Mouse (Mus musculus) heart, embryonic 11.5 days (tissue): ENCODE results near the gene Cpt1a. TPM values are rescaled to one million over a fixed set of nuclear protein-coding genes. Genes with fewer than 3 reads are reported as not detected.
A peak's percentile ranks its signal among the peaks of the same experiment; 100 is the strongest.

ENCODE experiments used
- ATAC-seq: fragments of 200-750 bp; cut with Nextera tagmentation; replicated peaks from 2 replicates; pipeline ENCODE4 v1.8.0; 2017; ENCODE audit warnings: moderate library complexity; ENCODE audit not compliant: insufficient number of reproducible peaks, low FRiP score, low TSS enrichment
- H3K27ac ChIP-seq: fragments of 300-500 bp; sonication (generic); 2 replicates; pipeline ENCODE4 v1.5.1; 2014; ENCODE audit warnings: mild to moderate bottlenecking, low read depth, low read length
- H3K27me3 ChIP-seq: fragments of 300-500 bp; sonication (generic); 2 replicates; pipeline ENCODE4 v1.6.1; 2014; ENCODE audit warnings: mild to moderate bottlenecking, low read length, mixed read lengths; ENCODE audit not compliant: control insufficient read depth, insufficient read depth
- H3K36me3 ChIP-seq: fragments of 300-500 bp; sonication (generic); 2 replicates; pipeline ENCODE4 v1.6.1; 2014; ENCODE audit warnings: mild to moderate bottlenecking, low read length, moderate library complexity, mixed read lengths; ENCODE audit not compliant: control insufficient read depth, insufficient read depth
- H3K4me1 ChIP-seq: fragments of 300-500 bp; sonication (generic); 2 replicates; pipeline ENCODE4 v1.6.1; 2014; ENCODE audit warnings: low read length; ENCODE audit not compliant: control insufficient read depth, insufficient read depth
- H3K4me2 ChIP-seq: fragments of 300-500 bp; sonication (generic); 2 replicates; pipeline ENCODE4 v1.6.1; 2014; ENCODE audit warnings: mild to moderate bottlenecking, moderate library complexity
- H3K4me3 ChIP-seq: fragments of 300-500 bp; sonication (generic); 2 replicates; pipeline ENCODE4 v1.5.1; 2014; ENCODE audit warnings: low read depth, low read length
- H3K9ac ChIP-seq: fragments of 300-500 bp; sonication (generic); 2 replicates; pipeline ENCODE4 v1.6.1; 2014; ENCODE audit warnings: mild to moderate bottlenecking, low read depth, low read length, moderate library complexity
- H3K9me3 ChIP-seq: fragments of 300-500 bp; sonication (generic); replicated peaks from 2 replicates; pipeline ENCODE4 v1.6.1; 2016; ENCODE audit warnings: low read length; ENCODE audit not compliant: control insufficient read depth
- WGBS: fragments of 180-500 bp; shearing (Covaris S2); extraction: QIAGEN DNeasy Blood & Tissue Kit; methylation state at CpG from one replicate; pipeline ENCODE4 v1.1.7; 2014; ENCODE audit not compliant: insufficient replicate concordance; 5-methylcytosine and 5-hydroxymethylcytosine counted together
- polyA plus RNA-seq: library from polyadenylated mRNA; unstranded; fragments of >200 nt; fragmentation: Nextera tagmentation; extraction: Ambion mirVana; gene quantifications from 2 replicates; pipeline ENCODE4 v1.2.1, GENCODE M21; 2014

Gene Cpt1a
- 14.3 and 17.2 TPM in 2 replicates for polyA plus RNA-seq

DNA sequence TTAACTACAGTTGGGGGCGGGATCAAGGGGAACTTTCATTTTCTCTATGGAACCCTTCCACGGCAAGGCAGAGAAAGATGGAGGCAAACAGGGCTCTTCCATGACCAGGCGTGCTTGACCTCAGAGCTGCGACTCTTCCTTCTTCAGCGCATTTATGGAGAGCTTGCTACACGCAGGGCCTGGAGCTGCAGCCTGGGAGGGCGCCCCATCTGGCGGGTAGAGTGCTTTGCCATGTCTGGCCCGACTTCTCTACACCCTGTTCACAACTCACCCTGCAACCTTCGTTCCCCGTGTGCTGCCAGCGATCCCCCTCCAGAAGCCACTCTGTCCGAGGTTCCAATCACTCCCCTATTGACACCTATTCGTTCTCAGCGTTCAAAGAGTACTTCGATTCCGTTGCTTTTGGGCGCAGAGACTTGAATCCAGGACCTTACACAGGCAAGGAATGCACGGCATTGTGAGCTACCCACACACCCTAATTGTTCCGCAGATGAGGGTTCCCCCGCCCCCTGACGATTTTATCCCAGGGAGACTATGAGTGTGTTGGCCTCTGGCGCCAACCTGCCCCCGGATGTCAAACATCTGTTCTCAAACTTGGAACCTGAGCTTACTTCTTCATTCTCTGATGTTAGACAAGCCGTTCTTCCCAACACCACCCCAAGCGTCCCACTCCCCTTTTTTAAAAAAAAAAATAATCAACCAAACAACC is at the start of gene Cpt1a:
Cpt1a (plus strand) TSS at position 74 of the 709 bp plus-strand sequence.
- H3K9ac ChIP-seq, result peak within 1 kb of the TSS; percentile 77; the same call in 1 of the 2 replicates
- no peaks in the 10 kb centered on the region for H3K36me3 ChIP-seq
- peak within 1 kb of the TSS; percentile 68 for H3K4me3 ChIP-seq
- no peak within 1 kb of the TSS; the same call in 1 of the 2 replicates for H3K27ac ChIP-seq
- H3K4me2 ChIP-seq, result peak within 1 kb of the TSS; percentile 96
- peaks cover 18% of the 10 kb centered on the region for H3K4me1 ChIP-seq
- H3K9me3 ChIP-seq, result no peaks in the 10 kb centered on the region
- ATAC-seq, result no peak
- 3% methylated on average over 26 of the region's 26 CpGs for WGBS
- H3K27me3 ChIP-seq, result no peaks in the 10 kb centered on the region

DNA sequence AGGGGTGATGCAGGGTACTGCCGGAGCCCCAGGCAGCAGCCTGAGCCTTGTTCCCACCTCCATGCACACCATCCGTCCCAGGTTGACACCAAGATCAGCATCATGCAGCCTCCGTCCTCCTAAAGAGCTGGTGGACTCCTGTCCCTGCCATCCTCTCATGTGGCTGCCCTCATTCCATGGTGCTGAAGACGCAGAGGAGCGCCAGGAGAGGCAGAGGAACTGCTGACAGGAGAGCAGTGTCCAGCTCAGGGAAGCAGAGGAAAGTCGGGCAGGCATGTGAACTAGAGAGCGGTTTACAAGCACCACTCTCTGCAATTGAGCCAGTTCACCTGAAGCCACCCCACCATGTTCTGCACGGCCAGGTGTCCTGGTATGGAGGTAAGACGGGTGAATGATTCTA is 48.8 kb upstream of the Cpt1a start:
- ATAC-seq, result no peak

GRCm38 (mm10) chr19:3275744-3276365 is 46.3 kb upstream of the Cpt1a start:
- no peak overlapping the region for H3K27ac ChIP-seq
- no peaks in the 10 kb centered on the region for H3K9me3 ChIP-seq
- H3K4me3 ChIP-seq, result no peak overlapping the region
- peaks cover 22% of the 10 kb centered on the region for H3K36me3 ChIP-seq
- H3K4me1 ChIP-seq, result no peaks in the 10 kb centered on the region
- H3K4me2 ChIP-seq, result no peak overlapping the region
- no peak for ATAC-seq
- no peak overlapping the region for H3K9ac ChIP-seq
- WGBS, result 89% methylated on average over 3 of the region's 3 CpGs
- no peaks in the 10 kb centered on the region for H3K27me3 ChIP-seq

More for the DNA sequence above, 48.8 kb upstream of the Cpt1a start:
- 89% methylated on average over 9 of the region's 9 CpGs for WGBS
- no peaks in the 10 kb centered on the region for H3K9me3 ChIP-seq
- H3K9ac ChIP-seq, result no peak overlapping the region
- H3K36me3 ChIP-seq, result peaks cover 22% of the 10 kb centered on the region
- no peak overlapping the region for H3K4me3 ChIP-seq
- H3K4me1 ChIP-seq, result no peaks in the 10 kb centered on the region
- no peak overlapping the region for H3K4me2 ChIP-seq
- H3K27ac ChIP-seq, result no peak overlapping the region
- no peaks in the 10 kb centered on the region for H3K27me3 ChIP-seq

DNA sequence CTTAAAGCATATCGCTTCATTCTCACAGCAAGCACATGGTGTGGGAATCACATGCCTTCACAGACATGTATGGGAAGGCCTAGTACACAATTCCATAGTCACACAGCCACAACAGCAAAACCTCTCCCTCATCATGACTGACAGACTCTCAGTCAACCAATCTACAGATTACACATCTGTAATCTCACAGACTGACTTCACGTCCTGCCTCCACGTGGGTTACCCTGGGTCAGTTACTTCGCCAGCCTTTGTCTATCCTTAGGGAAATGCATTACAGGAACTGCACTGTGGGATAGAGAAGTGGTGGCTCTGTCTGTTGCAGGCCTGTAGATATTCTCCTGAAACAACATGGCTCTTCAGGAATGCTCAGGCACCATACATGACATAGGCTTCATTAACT is 40.2 kb upstream of the Cpt1a start:
- H3K4me1 ChIP-seq, result peaks cover 7% of the 10 kb centered on the region
- no peak overlapping the region for H3K27ac ChIP-seq
- H3K36me3 ChIP-seq, result peaks cover 3% of the 10 kb centered on the region
- WGBS, result 57% methylated on average over 4 of the region's 4 CpGs
- no peak for ATAC-seq
- peak overlapping the region; percentile 88 for H3K9ac ChIP-seq
- no peaks in the 10 kb centered on the region for H3K9me3 ChIP-seq
- peak overlapping the region; percentile 86 for H3K4me3 ChIP-seq
- no peaks in the 10 kb centered on the region for H3K27me3 ChIP-seq
- peak overlapping the region; percentile 74 for H3K4me2 ChIP-seq

GRCm38 (mm10) chr19:3282572-3283467 is 39.3 kb upstream of the Cpt1a start, which contains the start of the genes Mrpl21 and Ighmbp2:
TSS of gene Mrpl21 (plus strand) at chr19:3282901.
TSS of gene Ighmbp2 (minus strand) at chr19:3283017.
- H3K27ac ChIP-seq, result peak within 1 kb of the TSS; percentile 52
- H3K4me2 ChIP-seq, result peak within 1 kb of the TSS; percentile 74
- WGBS, result under 1% methylated on average over 49 of the region's 49 CpGs
- H3K9me3 ChIP-seq, result no peaks in the 10 kb centered on the region
- H3K36me3 ChIP-seq, result peaks cover 3% of the 10 kb centered on the region
- peak; percentile 79 for ATAC-seq
- H3K4me3 ChIP-seq, result peak within 1 kb of the TSS; percentile 86
- peaks cover 7% of the 10 kb centered on the region for H3K4me1 ChIP-seq
- H3K27me3 ChIP-seq, result no peaks in the 10 kb centered on the region
- peak within 1 kb of the TSS; percentile 88 for H3K9ac ChIP-seq

DNA sequence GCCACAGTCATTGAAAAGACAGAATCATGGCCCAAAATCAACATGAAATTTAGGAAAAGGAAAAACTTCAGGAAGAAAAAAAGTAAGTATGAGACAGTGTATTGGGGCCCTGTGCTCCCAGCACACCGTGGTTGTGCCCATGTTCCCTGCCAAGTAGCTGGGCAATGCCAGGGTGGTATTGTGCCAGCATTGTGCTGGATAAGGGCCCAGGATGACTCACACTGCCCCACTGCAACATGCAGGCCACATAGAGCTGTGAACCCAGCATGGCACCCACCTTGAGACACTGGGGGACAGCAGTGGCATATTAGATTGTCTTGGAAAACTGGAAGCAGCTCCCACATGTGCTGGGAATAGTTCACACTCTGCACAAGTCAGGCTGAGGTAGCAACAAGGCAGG is 33.1 kb upstream of the Cpt1a start:
- Histone ChIP-seq H3K4me3 (no peak overlapping the region), H3K9me3 (no peaks in the 10 kb centered on the region), H3K9ac (no peak overlapping the region), H3K27ac (no peak overlapping the region), H3K36me3 (peaks cover 13% of the 10 kb centered on the region), H3K27me3 (no peaks in the 10 kb centered on the region), H3K4me2 (no peak overlapping the region), H3K4me1 (no peaks in the 10 kb centered on the region)
- ATAC-seq, result no peak
- 97% methylated on average over 1 of the region's 1 CpGs for WGBS

- Histone ChIP-seq H3K4me3 (no peak overlapping the region), H3K27ac (no peak overlapping the region), H3K36me3 (peaks cover 13% of the 10 kb centered on the region), H3K4me1 (no peaks in the 10 kb centered on the region), H3K27me3 (no peaks in the 10 kb centered on the region), H3K4me2 (no peak overlapping the region), H3K9ac (no peak overlapping the region), H3K9me3 (no peaks in the 10 kb centered on the region)
- WGBS, result 53% methylated on average over 2 of the region's 2 CpGs
- ATAC-seq, result no peak
Measured at GRCm38 (mm10) chr19:3292028-3292427, 30.1 kb upstream of the Cpt1a start.

GRCm38 (mm10) chr19:3292993-3293392 is 29.1 kb upstream of the Cpt1a start:
- Histone ChIP-seq H3K4me3 (no peak overlapping the region), H3K4me1 (no peaks in the 10 kb centered on the region), H3K9ac (no peak overlapping the region), H3K27me3 (no peaks in the 10 kb centered on the region), H3K36me3 (peaks cover 13% of the 10 kb centered on the region), H3K4me2 (no peak overlapping the region), H3K9me3 (no peaks in the 10 kb centered on the region), H3K27ac (no peak overlapping the region)
- ATAC-seq, result no peak
- WGBS, result 86% methylated on average over 1 of the region's 1 CpGs
